Mouse (Mus musculus) retina, postnatal 7 days (tissue): ENCODE measurements around the gene Matn1.

ENCODE experiments used
- DNase-seq: peaks from one replicate; pipeline ENCODE4 v3.0.0-alpha.2; 2012; ENCODE audit warnings: low read depth, low spot score

Gene Matn1

GRCm38 (mm10) chr4:130917564-130917963 is 26.6 kb upstream of the Matn1 start:
- no peak for DNase-seq

GRCm38 (mm10) chr4:130918805-130919749 is 25.1 kb upstream of the Matn1 start:
- DNase-seq = no peak

GRCm38 (mm10) chr4:130919750-130920356 is 24.3 kb upstream of the Matn1 start:
- peak; percentile 25 for DNase-seq

GRCm38 (mm10) chr4:130920951-130921693 is 23.1 kb upstream of the Matn1 start:
- no peak for DNase-seq

- no peak for DNase-seq
Measured at GRCm38 (mm10) chr4:130921986-130922385, 22.2 kb upstream of the Matn1 start.

GRCm38 (mm10) chr4:130926274-130926673 is 17.9 kb upstream of the Matn1 start:
- DNase-seq = no peak

- DNase-seq = no peak
Measured at GRCm38 (mm10) chr4:130927821-130928220, 16.4 kb upstream of the Matn1 start.

GRCm38 (mm10) chr4:130942644-130943043 is 1.5 kb upstream of the Matn1 start:
- DNase-seq = no peak

- no peak for DNase-seq
Measured at GRCm38 (mm10) chr4:130944779-130945178, 594 bp downstream of the Matn1 start.

GRCm38 (mm10) chr4:130947094-130947647 is 3.0 kb downstream of the Matn1 start:
- DNase-seq = peak; percentile 48

- no peak for DNase-seq
Measured at GRCm38 (mm10) chr4:130949821-130950384, 5.7 kb downstream of the Matn1 start.

- DNase-seq = no peak
Measured at GRCm38 (mm10) chr4:130952531-130952930, 8.3 kb downstream of the Matn1 start.

GRCm38 (mm10) chr4:130957156-130957555 is 13.0 kb downstream of the Matn1 start:
- DNase-seq = no peak

GRCm38 (mm10) chr4:130958812-130959211 is 14.6 kb downstream of the Matn1 start:
- DNase-seq = no peak

GRCm38 (mm10) chr4:130959678-130960077 is 15.5 kb downstream of the Matn1 start:
- DNase-seq = no peak

GRCm38 (mm10) chr4:130960118-130960734 is 16.0 kb downstream of the Matn1 start:
- DNase-seq = peak; percentile 66

- no peak for DNase-seq
Measured at GRCm38 (mm10) chr4:130971278-130971677, 27.1 kb downstream of the Matn1 start.

- DNase-seq = no peak
Measured at GRCm38 (mm10) chr4:130972421-130972829, 28.2 kb downstream of the Matn1 start.

GRCm38 (mm10) chr4:130973332-130974263 is 29.4 kb downstream of the Matn1 start:
- no peak for DNase-seq

- no peak for DNase-seq
Measured at GRCm38 (mm10) chr4:130978981-130979380, 34.8 kb downstream of the Matn1 start.
